Mouse (Mus musculus) neural tube, embryonic 14.5 days (tissue): ENCODE results near the gene Comt. TPM values are rescaled to one million over a fixed set of nuclear protein-coding genes. Genes with fewer than 3 reads are reported as not detected.

Experiments used
- ATAC-seq: fragments of 200-750 bp; cut with Nextera tagmentation; 2 replicates; pipeline ENCODE4 v1.8.0; 2017; ENCODE audit warnings: low read depth, mild to moderate bottlenecking, moderate TSS enrichment, moderate library complexity
- H3K27ac ChIP-seq: fragments of 300-500 bp; sonication (generic); 2 replicates; pipeline ENCODE4 v1.5.1; 2014; ENCODE audit warnings: low read depth, mild to moderate bottlenecking, control low read depth, low read length, moderate library complexity, mixed read lengths
- H3K27me3 ChIP-seq: fragments of 300-500 bp; sonication (generic); 2 replicates; pipeline ENCODE4 v1.6.1; 2014; ENCODE audit warnings: low read length; ENCODE audit not compliant: control insufficient read depth, insufficient read depth
- H3K36me3 ChIP-seq: fragments of 300-500 bp; sonication (generic); 2 replicates; pipeline ENCODE4 v1.6.1; 2014; ENCODE audit warnings: low read length, mixed read lengths; ENCODE audit not compliant: control insufficient read depth, insufficient read depth
- H3K4me1 ChIP-seq: fragments of 300-500 bp; sonication (generic); 2 replicates; pipeline ENCODE4 v1.6.1; 2014; ENCODE audit warnings: low read length; ENCODE audit not compliant: control insufficient read depth, insufficient read depth
- H3K4me2 ChIP-seq: fragments of 300-500 bp; sonication (generic); 2 replicates; pipeline ENCODE4 v1.6.1; 2014; ENCODE audit warnings: mild to moderate bottlenecking, low read depth, low read length, control low read depth
- H3K4me3 ChIP-seq: fragments of 300-500 bp; sonication (generic); 2 replicates; pipeline ENCODE4 v1.5.1; 2014; ENCODE audit warnings: low read depth, low read length, control low read depth, mixed read lengths
- H3K9ac ChIP-seq: fragments of 300-500 bp; sonication (generic); replicated peaks from 2 replicates; pipeline ENCODE4 v1.6.1; 2014; ENCODE audit warnings: low read depth, mild to moderate bottlenecking, control low read depth, low read length, mixed read lengths
- H3K9me3 ChIP-seq: fragments of 300-500 bp; sonication (generic); 2 replicates; pipeline ENCODE4 v1.6.1; 2016; ENCODE audit warnings: low read length; ENCODE audit not compliant: control insufficient read depth
- WGBS: fragments of 180-500 bp; shearing (Covaris S2); extraction: QIAGEN DNeasy Blood & Tissue Kit; methylation state at CpG from one replicate; pipeline ENCODE4 v1.1.7; 2014; 5-methylcytosine and 5-hydroxymethylcytosine counted together
- microRNA-seq: library from miRNA; unstranded; fragments of <30 nt; microRNA quantifications from one replicate; pipeline ENCODE4, GENCODE M21; 2016
- polyA plus RNA-seq: library from polyadenylated mRNA; unstranded; fragments of >200 nt; fragmentation: Nextera tagmentation; extraction: Ambion mirVana; gene quantifications from 2 replicates; pipeline ENCODE4 v1.2.1, GENCODE M21; 2014

Gene Comt
- polyA plus RNA-seq, 1 experiment from 2014 or later: 103 TPM

DNA sequence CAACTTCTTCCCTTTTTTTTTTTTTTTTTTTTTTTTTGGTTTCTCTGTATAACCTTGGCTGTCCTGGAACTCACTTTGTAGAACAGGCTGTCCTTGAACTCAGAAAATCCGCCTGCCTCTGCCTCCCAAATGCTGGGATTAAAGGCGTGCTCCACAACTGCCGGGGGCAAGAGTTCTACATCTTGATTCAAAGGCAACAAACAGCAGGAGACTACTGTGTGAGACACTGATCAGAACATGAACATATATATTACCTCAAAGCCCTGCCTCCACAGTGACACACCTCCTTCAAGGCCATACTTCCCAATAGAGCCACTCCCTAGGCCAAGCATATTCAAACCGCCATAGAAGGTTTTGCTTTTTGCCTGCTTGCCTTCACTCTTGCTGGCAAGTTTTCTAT, 53.0 kb downstream of the Comt start:
- Histone ChIP-seq H3K4me3 (no peak overlapping the region), H3K4me2 (no peak overlapping the region), H3K9me3 (no peaks in the 10 kb centered on the region), H3K4me1 (0 out of 2 replicates have a peak, but pooled peaks cover 4% of the 10 kb centered on the region), H3K9ac (no peak overlapping the region), H3K27ac (no peak overlapping the region), H3K36me3 (no peaks in the 10 kb centered on the region), H3K27me3 (no peaks in the 10 kb centered on the region)
- ATAC-seq: no peak
- WGBS: 95% methylated on average over 4 of the region's 4 CpGs

DNA sequence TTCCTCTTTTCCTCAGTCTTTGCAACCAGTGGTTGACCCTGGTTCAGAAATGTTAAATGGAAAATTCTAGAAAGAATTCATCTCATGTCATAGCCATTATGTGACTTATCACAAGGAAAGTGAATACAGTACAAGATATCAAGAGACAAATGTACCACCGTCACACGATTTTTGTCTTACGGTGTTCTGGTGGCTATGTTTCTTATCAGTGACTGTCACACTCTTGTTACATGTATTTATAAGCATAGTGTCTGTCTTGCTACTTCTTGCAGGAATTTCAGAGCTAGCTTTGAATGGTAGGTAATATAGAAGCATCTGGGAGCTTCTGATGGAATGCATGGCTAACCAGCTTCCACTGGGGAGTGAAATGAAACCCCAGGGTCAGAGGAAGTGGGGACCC, 56.5 kb downstream of the Comt start:
- H3K4me3 ChIP-seq: no peak overlapping the region
- no peaks in the 10 kb centered on the region for H3K36me3 ChIP-seq
- H3K4me1 ChIP-seq: no peaks in the 10 kb centered on the region
- no peak for ATAC-seq
- H3K4me2 ChIP-seq: no peak overlapping the region
- no peak overlapping the region for H3K27ac ChIP-seq
- WGBS: 95% methylated on average over 3 of the region's 3 CpGs
- no peaks in the 10 kb centered on the region for H3K9me3 ChIP-seq
- no peak overlapping the region for H3K9ac ChIP-seq
- no peaks in the 10 kb centered on the region for H3K27me3 ChIP-seq

- Histone ChIP-seq H3K9ac (no peak overlapping the region), H3K4me1 (no peaks in the 10 kb centered on the region), H3K27me3 (no peaks in the 10 kb centered on the region), H3K27ac (no peak overlapping the region), H3K4me2 (no peak overlapping the region), H3K4me3 (no peak overlapping the region), H3K36me3 (peaks cover 6% of the 10 kb centered on the region; the same call in 1 of the 2 replicates), H3K9me3 (no peaks in the 10 kb centered on the region)
- no peak for ATAC-seq
- 84% methylated on average over 4 of the region's 4 CpGs for whole genome bisulfite sequencing
Measured at GRCm38 (mm10) chr16:18366849-18367248, 59.8 kb downstream of the Comt start.

DNA sequence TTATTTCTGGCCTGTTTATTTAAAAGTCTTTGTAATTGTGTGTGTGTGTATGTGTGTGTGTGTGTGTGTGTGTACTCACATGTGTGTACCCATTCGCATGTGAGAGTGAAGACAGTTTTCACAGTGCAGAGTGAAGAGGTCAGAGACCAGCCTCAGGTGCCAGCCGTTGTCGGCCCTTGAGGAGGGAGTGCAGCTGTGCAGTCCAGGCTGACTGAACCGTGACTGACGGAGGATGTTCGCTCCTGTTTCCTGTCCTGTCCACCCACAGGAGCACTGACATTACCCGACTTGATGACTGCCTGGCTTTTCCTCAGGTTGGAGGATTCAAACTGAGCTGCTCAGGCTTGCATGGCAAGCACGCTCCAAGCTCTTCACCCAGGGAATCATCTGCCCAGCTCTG, 63.7 kb downstream of the Comt start:
- WGBS: 88% methylated on average over 8 of the region's 8 CpGs
- H3K4me1 ChIP-seq: no peaks in the 10 kb centered on the region
- no peak for ATAC-seq
- H3K27me3 ChIP-seq: no peaks in the 10 kb centered on the region
- no peak overlapping the region for H3K27ac ChIP-seq
- no peak overlapping the region for H3K9ac ChIP-seq
- peaks cover 6% of the 10 kb centered on the region; the same call in 1 of the 2 replicates for H3K36me3 ChIP-seq
- H3K4me3 ChIP-seq: no peak overlapping the region
- no peak overlapping the region for H3K4me2 ChIP-seq
- no peaks in the 10 kb centered on the region for H3K9me3 ChIP-seq

DNA sequence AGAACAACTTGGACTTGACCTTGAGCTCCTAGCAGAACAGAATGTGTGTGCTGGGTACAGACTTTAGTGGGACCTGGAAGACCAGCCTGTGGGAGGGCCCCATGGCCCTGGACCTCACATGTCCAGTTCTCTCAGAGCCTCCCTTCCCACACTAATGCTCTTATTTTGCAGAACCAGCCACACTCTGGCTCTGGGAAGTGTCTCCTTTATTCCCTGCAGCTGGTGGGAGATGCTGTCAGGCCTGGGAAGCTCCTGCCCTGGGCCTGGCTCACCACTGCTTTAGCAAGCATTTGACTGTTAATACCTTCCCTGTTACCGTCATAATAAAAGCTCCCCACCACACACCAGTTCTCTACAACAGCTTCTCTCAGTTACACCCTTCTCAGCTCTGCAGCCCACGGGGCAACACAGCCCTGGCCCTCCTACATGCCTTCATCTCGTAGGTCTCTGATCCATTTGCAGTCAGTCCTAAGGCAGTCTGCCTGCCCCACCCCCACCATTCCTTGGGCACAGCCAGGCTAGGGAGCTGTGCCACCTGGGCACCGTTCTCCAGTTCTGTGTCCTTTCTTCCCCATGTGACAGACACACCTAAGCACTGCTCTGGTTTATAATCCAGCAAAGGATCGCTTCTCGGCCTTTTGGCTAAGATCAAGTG, 66.4 kb downstream of the Comt start:
- WGBS: 70% methylated on average over 6 of the region's 6 CpGs
- ATAC-seq: no peak
- no peaks in the 10 kb centered on the region for H3K27me3 ChIP-seq
- no peak overlapping the region for H3K4me2 ChIP-seq
- peaks cover 6% of the 10 kb centered on the region; the same call in 1 of the 2 replicates for H3K36me3 ChIP-seq
- H3K9ac ChIP-seq: no peak overlapping the region
- H3K9me3 ChIP-seq: no peaks in the 10 kb centered on the region
- H3K4me1 ChIP-seq: no peaks in the 10 kb centered on the region
- H3K4me3 ChIP-seq: no peak overlapping the region
- no peak overlapping the region; the same call in 1 of the 2 replicates for H3K27ac ChIP-seq

DNA sequence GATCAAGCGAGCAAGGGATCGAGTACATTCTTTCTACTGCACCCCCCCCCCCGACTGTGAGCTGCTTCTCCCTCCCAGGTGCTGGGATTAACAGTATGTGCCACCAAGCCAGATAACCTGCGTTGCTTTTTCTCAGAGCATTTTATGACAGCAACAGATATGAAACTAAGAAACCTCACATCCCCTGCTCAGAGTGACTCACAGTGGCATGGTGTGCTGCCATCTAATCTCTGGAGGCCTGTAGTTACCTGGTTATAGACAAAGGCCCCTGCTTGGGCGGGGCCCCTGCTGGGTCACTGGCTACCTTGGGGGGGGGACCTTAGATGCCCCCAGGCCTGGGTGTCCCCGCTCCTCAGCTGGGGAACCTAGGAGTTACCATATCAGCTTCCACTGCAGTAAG, 68.7 kb downstream of the Comt start:
- Histone ChIP-seq H3K9me3 (no peaks in the 10 kb centered on the region), H3K4me3 (no peak overlapping the region), H3K27ac (no peak overlapping the region), H3K9ac (no peak overlapping the region), H3K27me3 (no peaks in the 10 kb centered on the region), H3K4me2 (no peak overlapping the region), H3K4me1 (no peaks in the 10 kb centered on the region), H3K36me3 (no peaks in the 10 kb centered on the region; the same call in 1 of the 2 replicates)
- no peak for ATAC-seq
- WGBS: 85% methylated on average over 6 of the region's 6 CpGs

DNA sequence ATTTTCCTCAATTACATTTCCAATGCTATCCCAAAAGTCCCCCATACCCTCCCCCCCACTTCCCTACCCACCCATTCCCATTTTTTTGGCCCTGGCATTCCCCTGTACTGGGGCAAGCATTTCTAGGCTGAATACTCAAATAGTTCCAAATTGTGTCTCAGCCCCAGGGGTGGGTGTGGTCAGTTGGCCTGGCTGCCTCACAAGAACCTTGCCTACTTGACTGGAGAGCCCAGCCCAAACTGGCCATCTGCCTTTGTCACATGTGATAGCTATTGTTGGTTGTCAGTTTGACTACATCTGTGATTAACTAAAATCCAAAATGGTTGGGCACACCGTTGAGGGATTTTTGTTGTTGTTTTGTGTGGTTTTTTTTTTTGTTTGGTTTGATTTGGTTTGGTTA, 69.7 kb downstream of the Comt start:
- Histone ChIP-seq H3K4me3 (no peak overlapping the region), H3K4me1 (no peaks in the 10 kb centered on the region; the same call in 1 of the 2 replicates), H3K27ac (no peak overlapping the region), H3K9me3 (no peaks in the 10 kb centered on the region), H3K4me2 (no peak overlapping the region), H3K36me3 (no peaks in the 10 kb centered on the region; the same call in 1 of the 2 replicates), H3K9ac (no peak overlapping the region), H3K27me3 (no peaks in the 10 kb centered on the region)
- ATAC-seq: no peak
- 87% methylated on average over 1 of the region's 1 CpGs for WGBS

Small RNA genes lying within 50 kb of the gene (microRNA-seq; reads per million reads assigned to microRNA genes)
- gene Gm26219: not detected

Other genes with a start within 250 kb of the Comt start
- gene Ccdc188, start 209.0 kb downstream of the Comt start, polyA plus RNA-seq: not detected in 2 replicates
- 12.2 and 13.9 TPM in 2 replicates for gene Zdhhc8, start 191.7 kb downstream of the Comt start, polyA plus RNA-seq
- gene Trmt2a, start 178.2 kb downstream of the Comt start, polyA plus RNA-seq: 78.4 and 81.5 TPM in 2 replicates
- 400 and 407 TPM in 2 replicates for gene Ranbp1, start 178.1 kb downstream of the Comt start, polyA plus RNA-seq
- gene Gm49776, start 168.5 kb downstream of the Comt start, polyA plus RNA-seq: not detected in 2 replicates
- 40.8 and 42.1 TPM in 2 replicates for gene Dgcr8, start 137.6 kb downstream of the Comt start, polyA plus RNA-seq
- gene Tango2, start 78.7 kb downstream of the Comt start, polyA plus RNA-seq: 99.8 and 114 TPM in 2 replicates
- 60.2 and 73.5 TPM in 2 replicates for gene Arvcf, start 78.7 kb downstream of the Comt start, polyA plus RNA-seq
- gene Txnrd2, start 468 bp downstream of the Comt start, polyA plus RNA-seq: 21.3 and 25.4 TPM in 2 replicates
- gene Gnb1l, start 71.9 kb upstream of the Comt start, polyA plus RNA-seq: 12.5 and 15.7 TPM in 2 replicates
- gene Rtl10, start 72.0 kb upstream of the Comt start, polyA plus RNA-seq: 3.3 and 3.4 TPM in 2 replicates
- 0.64 and 1.5 TPM in 2 replicates for gene Tbx1, start 163.8 kb upstream of the Comt start, polyA plus RNA-seq
- gene Gp1bb, start 195.6 kb upstream of the Comt start, polyA plus RNA-seq: 11.5 and 14.1 TPM in 2 replicates
- 8.3 and 10.7 TPM in 2 replicates for gene Gm49601, start 199.6 kb upstream of the Comt start, polyA plus RNA-seq
- gene Sept5, start 203.1 kb upstream of the Comt start, polyA plus RNA-seq: 179 and 183 TPM in 2 replicates